Mouse (Mus musculus): Measurements from ENCODE around the gene Fxr2. TPM values are rescaled to one million over a fixed set of nuclear protein-coding genes. Genes with fewer than 3 reads are reported as not detected.

The Fxr2 gene
- total RNA-seq, 2 experiments from 2014 or later: 105 to 106 TPM

GRCm38 (mm10) chr11:69656065-69656455 lies 23.3 kb downstream of the Fxr2 start:
- DNase-seq (ENCODE audit: low spot score in 2 of 2): no peak

GRCm38 (mm10) chr11:69656617-69657461 lies 24.0 kb downstream of the Fxr2 start:
- DNase-seq (ENCODE audit: low spot score in 2 of 2): no peak

- no peak for DNase-seq (ENCODE audit: low spot score in 2 of 2)
Observed at GRCm38 (mm10) chr11:69657462-69657881, 24.7 kb downstream of the Fxr2 start.

GRCm38 (mm10) chr11:69661221-69661881 lies 28.6 kb downstream of the Fxr2 start:
- no peak for DNase-seq (ENCODE audit: low spot score in 2 of 2)

GRCm38 (mm10) chr11:69662213-69662966 lies 29.6 kb downstream of the Fxr2 start, which contains the start of gene Mpdu1:
Mpdu1 (minus strand) TSS chr11:69662642.
- peak; percentile 95 to 96 for DNase-seq (ENCODE audit: low spot score in 2 of 2)

GRCm38 (mm10) chr11:69662967-69663671 lies 30.3 kb downstream of the Fxr2 start:
- DNase-seq (ENCODE audit: low spot score in 2 of 2): no peak

- DNase-seq (ENCODE audit: low spot score in 2 of 2): no peak
Observed at GRCm38 (mm10) chr11:69663795-69664194, 31.0 kb downstream of the Fxr2 start.

- DNase-seq (ENCODE audit: low spot score in 2 of 2): no peak
Observed at GRCm38 (mm10) chr11:69664841-69665240, 32.1 kb downstream of the Fxr2 start.

GRCm38 (mm10) chr11:69665457-69665960 lies 32.7 kb downstream of the Fxr2 start:
- DNase-seq (ENCODE audit: low spot score in 2 of 2): no peak

- peak in 1 of 2 experiments; percentile 82 for DNase-seq (ENCODE audit: low spot score in 2 of 2)
Observed at GRCm38 (mm10) chr11:69665961-69666664, 33.3 kb downstream of the Fxr2 start, which contains the start of gene Cd68. Cd68 (minus strand) TSS chr11:69666153.

GRCm38 (mm10) chr11:69666665-69667005 lies 33.8 kb downstream of the Fxr2 start:
- no peak for DNase-seq (ENCODE audit: low spot score in 2 of 2)

- peak; percentile 91 to 96 for DNase-seq (ENCODE audit: low spot score in 2 of 2)
Observed at GRCm38 (mm10) chr11:69670786-69671725, 38.3 kb downstream of the Fxr2 start.

- no peak for DNase-seq (ENCODE audit: low spot score in 2 of 2)
Observed at GRCm38 (mm10) chr11:69671726-69672124, 38.9 kb downstream of the Fxr2 start.

GRCm38 (mm10) chr11:69672211-69672706 lies 39.5 kb downstream of the Fxr2 start, which contains the start of gene Eif4a1:
Eif4a1 (minus strand) TSS chr11:69672423.
- peak; percentile 100 for DNase-seq (ENCODE audit: low spot score in 2 of 2)

GRCm38 (mm10) chr11:69679144-69679543 lies 46.4 kb downstream of the Fxr2 start:
- no peak for DNase-seq (ENCODE audit: low spot score in 2 of 2)

- DNase-seq (ENCODE audit: low spot score in 2 of 2): no peak
Observed at GRCm38 (mm10) chr11:69680136-69680855, 47.5 kb downstream of the Fxr2 start.

- DNase-seq (ENCODE audit: low spot score in 2 of 2): peak; percentile 95 to 98
Observed at GRCm38 (mm10) chr11:69681314-69682208, 48.8 kb downstream of the Fxr2 start, which contains the start of gene Senp3. Senp3 (minus strand) TSS chr11:69682084.

All from layer of hippocampus, postnatal 14 days (tissue).